Mouse (Mus musculus) limb, embryonic 15.5 days (tissue): ENCODE data around the gene Nmt2. TPM values are rescaled to one million over a fixed set of nuclear protein-coding genes. Genes with fewer than 3 reads are reported as not detected.
A peak's percentile ranks its signal among the peaks of the same experiment; 100 is the strongest.

ENCODE experiments used
- ATAC-seq: fragments of 200-750 bp; cut with Nextera tagmentation; 2 replicates; pipeline ENCODE4 v1.8.0; 2017; ENCODE audit warnings: low read depth, moderate TSS enrichment; ENCODE audit not compliant: insufficient number of reproducible peaks, low FRiP score, low TSS enrichment
- H3K27ac ChIP-seq: fragments of 300-500 bp; sonication (generic); 2 replicates; pipeline ENCODE4 v1.5.1; 2015; ENCODE audit warnings: moderate library complexity, mild to moderate bottlenecking, inconsistent platforms
- H3K27me3 ChIP-seq: fragments of 300-500 bp; sonication (generic); 2 replicates; pipeline ENCODE4 v1.6.1; 2015; ENCODE audit warnings: inconsistent platforms
- H3K36me3 ChIP-seq: fragments of 300-500 bp; sonication (generic); 2 replicates; pipeline ENCODE4 v1.6.1; 2015; ENCODE audit warnings: inconsistent platforms
- H3K4me1 ChIP-seq: fragments of 300-500 bp; sonication (generic); 2 replicates; pipeline ENCODE4 v1.6.1; 2015; ENCODE audit warnings: inconsistent platforms
- H3K4me2 ChIP-seq: fragments of 300-500 bp; sonication (generic); 2 replicates; pipeline ENCODE4 v1.6.1; 2015; ENCODE audit warnings: mild to moderate bottlenecking, inconsistent platforms
- H3K4me3 ChIP-seq: fragments of 300-500 bp; sonication (generic); 2 replicates; pipeline ENCODE4 v1.5.1; 2015; ENCODE audit warnings: mild to moderate bottlenecking, inconsistent platforms
- H3K9ac ChIP-seq: fragments of 300-500 bp; sonication (generic); 2 replicates; pipeline ENCODE4 v1.6.1; 2015; ENCODE audit warnings: inconsistent platforms
- H3K9me3 ChIP-seq: fragments of 300-500 bp; sonication (generic); 2 replicates; pipeline ENCODE4 v1.6.1; 2016; ENCODE audit warnings: inconsistent platforms
- WGBS: fragments of 180-500 bp; shearing (Covaris S2); methylation state at CpG from one replicate; pipeline ENCODE4 v1.1.7; 2015; 5-methylcytosine and 5-hydroxymethylcytosine counted together
- polyA plus RNA-seq: library from polyadenylated mRNA; unstranded; fragments of >200 nt; fragmentation: Nextera tagmentation; extraction: Ambion mirVana; gene quantifications from 2 replicates; pipeline ENCODE4 v1.2.1, GENCODE M21; 2015

Gene Nmt2
- polyA plus RNA-seq = 34.1 and 36.6 TPM in 2 replicates

GRCm38 (mm10) chr2:3283602-3284472 is at the start of gene Nmt2:
Gene Nmt2, plus strand, starts transcription at chr2:3284212.
- under 1% methylated on average over 88 of the region's 88 CpGs for WGBS
- peak; percentile 99 for ATAC-seq
- H3K4me2 ChIP-seq = peak within 1 kb of the TSS; percentile 81
- H3K9me3 ChIP-seq = no peaks in the 10 kb centered on the region
- H3K4me1 ChIP-seq = peaks cover 11% of the 10 kb centered on the region; the same call in 1 of the 2 replicates
- no peaks in the 10 kb centered on the region for H3K27me3 ChIP-seq
- H3K36me3 ChIP-seq = no peaks in the 10 kb centered on the region
- H3K9ac ChIP-seq = peak within 1 kb of the TSS; percentile 71
- peak within 1 kb of the TSS; percentile 94 for H3K27ac ChIP-seq
- H3K4me3 ChIP-seq = peak within 1 kb of the TSS; percentile 98

GRCm38 (mm10) chr2:3239255-3239654 is 44.8 kb upstream of the Nmt2 start:
- no peaks in the 10 kb centered on the region for H3K9me3 ChIP-seq
- ATAC-seq = no peak
- no peaks in the 10 kb centered on the region for H3K27me3 ChIP-seq
- H3K4me1 ChIP-seq = no peaks in the 10 kb centered on the region
- H3K27ac ChIP-seq = no peak overlapping the region
- H3K4me2 ChIP-seq = no peak overlapping the region
- H3K4me3 ChIP-seq = no peak overlapping the region
- WGBS = 64% methylated on average over 5 of the region's 5 CpGs
- no peaks in the 10 kb centered on the region for H3K36me3 ChIP-seq
- no peak overlapping the region for H3K9ac ChIP-seq

GRCm38 (mm10) chr2:3244251-3244650 is 39.8 kb upstream of the Nmt2 start:
- H3K4me3 ChIP-seq = no peak overlapping the region
- H3K4me1 ChIP-seq = no peaks in the 10 kb centered on the region
- H3K4me2 ChIP-seq = no peak overlapping the region
- 52% methylated on average over 3 of the region's 3 CpGs for WGBS
- no peaks in the 10 kb centered on the region for H3K27me3 ChIP-seq
- H3K9ac ChIP-seq = no peak overlapping the region
- no peaks in the 10 kb centered on the region for H3K9me3 ChIP-seq
- no peak for ATAC-seq
- no peaks in the 10 kb centered on the region for H3K36me3 ChIP-seq
- no peak overlapping the region for H3K27ac ChIP-seq

GRCm38 (mm10) chr2:3251309-3251708 is 32.7 kb upstream of the Nmt2 start:
- 82% methylated on average over 2 of the region's 2 CpGs for WGBS
- no peak for ATAC-seq
- no peaks in the 10 kb centered on the region for H3K36me3 ChIP-seq
- no peaks in the 10 kb centered on the region for H3K9me3 ChIP-seq
- no peak overlapping the region for H3K4me2 ChIP-seq
- H3K9ac ChIP-seq = no peak overlapping the region
- no peak overlapping the region for H3K27ac ChIP-seq
- H3K4me1 ChIP-seq = no peaks in the 10 kb centered on the region
- H3K27me3 ChIP-seq = no peaks in the 10 kb centered on the region
- H3K4me3 ChIP-seq = no peak overlapping the region

GRCm38 (mm10) chr2:3266466-3266865 is 17.5 kb upstream of the Nmt2 start:
- no peak overlapping the region for H3K9ac ChIP-seq
- no peaks in the 10 kb centered on the region for H3K27me3 ChIP-seq
- no peaks in the 10 kb centered on the region for H3K36me3 ChIP-seq
- WGBS = 80% methylated on average over 3 of the region's 3 CpGs
- no peak overlapping the region for H3K27ac ChIP-seq
- H3K9me3 ChIP-seq = no peaks in the 10 kb centered on the region
- no peaks in the 10 kb centered on the region for H3K4me1 ChIP-seq
- no peak for ATAC-seq
- no peak overlapping the region for H3K4me2 ChIP-seq
- no peak overlapping the region for H3K4me3 ChIP-seq

GRCm38 (mm10) chr2:3267879-3268278 is 16.1 kb upstream of the Nmt2 start:
- Histone ChIP-seq H3K4me3 (no peak overlapping the region), H3K36me3 (no peaks in the 10 kb centered on the region), H3K9me3 (no peaks in the 10 kb centered on the region), H3K4me1 (no peaks in the 10 kb centered on the region), H3K27ac (no peak overlapping the region), H3K4me2 (no peak overlapping the region), H3K27me3 (no peaks in the 10 kb centered on the region), H3K9ac (no peak overlapping the region)
- ATAC-seq = no peak
- 28% methylated on average over 3 of the region's 3 CpGs for WGBS

- H3K9ac ChIP-seq = no peak overlapping the region
- no peak overlapping the region for H3K27ac ChIP-seq
- H3K36me3 ChIP-seq = no peaks in the 10 kb centered on the region
- no peak overlapping the region for H3K4me2 ChIP-seq
- 86% methylated on average over 2 of the region's 2 CpGs for WGBS
- H3K27me3 ChIP-seq = no peaks in the 10 kb centered on the region
- no peaks in the 10 kb centered on the region for H3K9me3 ChIP-seq
- no peaks in the 10 kb centered on the region for H3K4me1 ChIP-seq
- H3K4me3 ChIP-seq = no peak overlapping the region
- no peak for ATAC-seq
Observed at GRCm38 (mm10) chr2:3273349-3273748, 10.7 kb upstream of the Nmt2 start.

- Histone ChIP-seq H3K27ac (no peak overlapping the region), H3K4me1 (no peaks in the 10 kb centered on the region), H3K9ac (no peak overlapping the region), H3K27me3 (no peaks in the 10 kb centered on the region), H3K9me3 (no peaks in the 10 kb centered on the region), H3K4me2 (no peak overlapping the region), H3K4me3 (no peak overlapping the region), H3K36me3 (no peaks in the 10 kb centered on the region)
- WGBS = 66% methylated on average over 2 of the region's 2 CpGs
- no peak for ATAC-seq
Observed at GRCm38 (mm10) chr2:3276106-3276505, 7.9 kb upstream of the Nmt2 start.

- no peak overlapping the region for H3K27ac ChIP-seq
- H3K27me3 ChIP-seq = no peaks in the 10 kb centered on the region
- peaks cover 2% of the 10 kb centered on the region; the same call in 1 of the 2 replicates for H3K4me1 ChIP-seq
- no peak for ATAC-seq
- 77% methylated on average over 7 of the region's 7 CpGs for WGBS
- H3K9ac ChIP-seq = no peak overlapping the region
- H3K9me3 ChIP-seq = no peaks in the 10 kb centered on the region
- no peak overlapping the region for H3K4me3 ChIP-seq
- no peak overlapping the region for H3K4me2 ChIP-seq
- H3K36me3 ChIP-seq = no peaks in the 10 kb centered on the region
Observed at GRCm38 (mm10) chr2:3277502-3277901, 6.5 kb upstream of the Nmt2 start.

- ATAC-seq = no peak
- Histone ChIP-seq H3K4me2 (no peak overlapping the region), H3K36me3 (no peaks in the 10 kb centered on the region), H3K9ac (no peak overlapping the region), H3K4me3 (no peak overlapping the region), H3K27ac (no peak overlapping the region), H3K4me1 (peaks cover 11% of the 10 kb centered on the region; the same call in 1 of the 2 replicates), H3K27me3 (no peaks in the 10 kb centered on the region), H3K9me3 (no peaks in the 10 kb centered on the region)
- WGBS = 63% methylated on average over 4 of the region's 4 CpGs
Observed at GRCm38 (mm10) chr2:3281311-3281710, 2.7 kb upstream of the Nmt2 start.

GRCm38 (mm10) chr2:3282866-3283601 is 978 bp upstream of the Nmt2 start:
- H3K4me2 ChIP-seq = peak overlapping the region; percentile 69
- whole genome bisulfite sequencing = 11% methylated on average over 12 of the region's 12 CpGs
- peak overlapping the region; percentile 55 for H3K9ac ChIP-seq
- no peaks in the 10 kb centered on the region for H3K36me3 ChIP-seq
- H3K4me1 ChIP-seq = peaks cover 11% of the 10 kb centered on the region; the same call in 1 of the 2 replicates
- no peaks in the 10 kb centered on the region for H3K9me3 ChIP-seq
- no peaks in the 10 kb centered on the region for H3K27me3 ChIP-seq
- no peak for ATAC-seq
- peak overlapping the region; percentile 94 for H3K27ac ChIP-seq
- H3K4me3 ChIP-seq = peak overlapping the region; percentile 98
